ENCODE assay signal across 11 mouse cellular contexts in the genomic region with DNA sequence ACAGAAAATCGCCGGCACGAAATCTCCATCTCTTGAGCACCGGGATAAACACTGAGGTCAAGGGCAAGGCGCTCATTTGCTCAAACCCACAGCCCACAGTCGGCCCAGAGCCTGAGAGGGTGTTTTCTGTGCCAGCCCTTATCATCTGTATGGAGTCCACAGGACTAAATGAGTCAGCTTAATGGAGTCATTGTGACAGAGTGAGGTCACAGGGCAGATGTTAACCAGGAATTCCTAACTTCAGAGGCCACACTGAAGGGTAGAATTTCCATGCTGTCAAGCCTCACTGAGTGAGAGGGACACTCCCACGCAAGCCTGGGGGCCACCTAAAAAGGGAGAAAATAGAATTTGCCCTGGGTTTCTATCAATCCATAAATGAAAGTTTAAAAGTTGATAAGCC. TPM values are rescaled to one million over a fixed set of nuclear protein-coding genes. Genes with fewer than 3 reads are reported as not detected.
A peak's percentile ranks its signal among the peaks of the same experiment; 100 is the strongest.
DNase-seq lines count a peak whose midpoint lies in the region; ATAC-seq and TF ChIP-seq lines count a peak whose summit lies in the region.
"Had no signal": no experiment of that assay in that cellular context is flagged by ENCODE, and none has a peak within 500 bp of the region (broad histone marks: within the 10 kb centered on the region; RNA-seq: fewer than 3 reads in every experiment).

No protein-coding gene starts in this region.

- H3K27me3 ChIP-seq in kidney, embryonic 15.5 days, result no peaks in the 10 kb centered on the region
- H3K27me3 ChIP-seq in limb, embryonic 14.5 days (ENCODE audit: control insufficient read depth, insufficient read depth, low read length), result no peaks in the 10 kb centered on the region

- WGBS in kidney, embryonic 15.5 days, result 19% methylated on average over 7 of the region's 7 CpGs
- 45% methylated on average over 7 of the region's 7 CpGs for WGBS in limb, embryonic 14.5 days

- intact Hi-C loops in left cerebral cortex, postnatal 25 days (cut with DNase I), result no loop called here

- no peak overlapping the region for H3K4me3 ChIP-seq in kidney, embryonic 15.5 days (replicated peaks)
- H3K4me3 ChIP-seq in ES-E14 (ENCODE audit: insufficient read depth in 1 of 2, low read depth in 1 of 2, low read length in 2 of 2, poor library complexity in 1 of 2, severe bottlenecking in 1 of 2), result no peak overlapping the region
- H3K4me3 ChIP-seq in limb, embryonic 14.5 days (replicated peaks; ENCODE audit: low read length), result no peak overlapping the region
- H3K4me3 ChIP-seq: hindbrain, embryonic 13.5 days had no signal

- no peak overlapping the region for H3K9ac ChIP-seq in kidney, embryonic 15.5 days
- H3K9ac ChIP-seq in ES-E14 (ENCODE audit: insufficient read depth, low read depth, low read length, poor library complexity, severe bottlenecking), result no peak overlapping the region
- H3K9ac ChIP-seq in limb, embryonic 14.5 days (ENCODE audit: low read depth, low read length, severe bottlenecking), result no peak overlapping the region
- H3K9ac ChIP-seq: hindbrain, embryonic 13.5 days had no signal

- H3K27ac ChIP-seq in kidney, embryonic 15.5 days, result peak overlapping the region; percentile 85
- H3K27ac ChIP-seq in ES-E14 (ENCODE audit: insufficient read depth, low read depth, low read length, poor library complexity, severe bottlenecking), result no peak overlapping the region
- peak overlapping the region; percentile 70 for H3K27ac ChIP-seq in limb, embryonic 14.5 days (replicated peaks; ENCODE audit: low read depth, low read length)
- H3K27ac ChIP-seq: hindbrain, embryonic 13.5 days had no signal

- no peak for DNase-seq in kidney, postnatal 10 days
- no peak for DNase-seq in ES-E14 (ENCODE audit: low read depth, low spot score)
- no peak for DNase-seq in limb, embryonic 14.5 days (ENCODE audit: low spot score)
- no peak for DNase-seq in left cerebral cortex, postnatal 25 days (ENCODE audit: low spot score in 2 of 2)
- no peak for DNase-seq in urinary bladder, postnatal 14 days (ENCODE audit: low spot score)
- DNase-seq in left cerebral cortex, adult 11 months (ENCODE audit: low spot score), result no peak
- DNase-seq: thymus, postnatal 36 days had no signal

- TF ChIP-seq POLR2A in limb, embryonic 14.5 days (IDR thresholded peaks at IDR 0.05; ENCODE audit: borderline replicate concordance, extremely low read depth, insufficient read depth, insufficient read length), result no peak

- peak; percentile 46; the same call in 1 of the 2 replicates for ATAC-seq in kidney, embryonic 15.5 days (replicated peaks; ENCODE audit: low FRiP score)
- 0 out of 2 replicates have a peak, but pooled peaks have one; percentile 53 for ATAC-seq in common myeloid progenitor, adult 5-6 weeks (replicated peaks; ENCODE audit: low read depth, poor library complexity, severe bottlenecking)
- no peak for ATAC-seq in limb, embryonic 14.5 days (ENCODE audit: low FRiP score, low read depth)
- ATAC-seq: forebrain, embryonic 14.5 days had no signal

- H3K36me3 ChIP-seq in kidney, embryonic 15.5 days, result no peaks in the 10 kb centered on the region
- no peaks in the 10 kb centered on the region for H3K36me3 ChIP-seq in ES-E14 (ENCODE audit: control insufficient read depth, insufficient read depth, low read length, poor library complexity, severe bottlenecking)
- no peaks in the 10 kb centered on the region for H3K36me3 ChIP-seq in limb, embryonic 14.5 days (ENCODE audit: control insufficient read depth, insufficient read depth, low read length)
- H3K36me3 ChIP-seq: hindbrain, embryonic 13.5 days had no signal

- in situ Hi-C loops in ES-E14 (cut with MboI; ENCODE audit: low sequenced_read_pairs in 2 of 2, unreplicated experiment in 2 of 2), result no loop called here

- no peaks in the 10 kb centered on the region for H3K9me3 ChIP-seq in kidney, embryonic 15.5 days (replicated peaks)
- H3K9me3 ChIP-seq in ES-E14 (ENCODE audit: control insufficient read depth, insufficient read depth, low read depth, low read length), result no peaks in the 10 kb centered on the region
- H3K9me3 ChIP-seq in limb, embryonic 14.5 days (ENCODE audit: control insufficient read depth, low read length), result peaks cover 5% of the 10 kb centered on the region; the same call in 1 of the 2 replicates
- H3K9me3 ChIP-seq: hindbrain, embryonic 13.5 days had no signal

- H3K4me1 ChIP-seq in kidney, embryonic 15.5 days, result peaks cover 61% of the 10 kb centered on the region
- H3K4me1 ChIP-seq in ES-E14 (ENCODE audit: control insufficient read depth in 2 of 2, insufficient read depth in 2 of 2, low read length in 2 of 2, poor library complexity in 1 of 2), result no peaks in the 10 kb centered on the region
- H3K4me1 ChIP-seq in limb, embryonic 14.5 days (ENCODE audit: control insufficient read depth, insufficient read depth, low read length), result peaks cover 44% of the 10 kb centered on the region

- H3K4me2 ChIP-seq in kidney, embryonic 15.5 days, result no peak overlapping the region
- H3K4me2 ChIP-seq in limb, embryonic 14.5 days (replicated peaks; ENCODE audit: low read depth, low read length, severe bottlenecking), result no peak overlapping the region
- H3K4me2 ChIP-seq: hindbrain, embryonic 13.5 days had no signal

TF ChIP-seq in ES-E14, 5 proteins besides CTCF, POLR2A, EP300 and RAD21:
- TF ChIP-seq MAFK (IDR thresholded peaks at IDR 0.05; ENCODE audit: insufficient read depth, low read depth, low read length) (0 out of 2 replicates have a peak, but pooled peaks have one; percentile 36), CHD2 (IDR thresholded peaks at IDR 0.05; ENCODE audit: low read depth, low read length) (no peak)

RNA-seq across cellular contexts. Expression of gene Rasl11b, which starts 35.2 kb away (rescaled TPM):
- polyA plus RNA-seq in kidney, embryonic 15.5 days (2015; fragmentation: Nextera tagmentation; extraction: Ambion mirVana), result 60.3 and 63.1 TPM in 2 replicates
- 5.4 and 6.8 TPM in 2 replicates for total RNA-seq in ES-E14 (2012; rRNA removed)
- 2.5 TPM in 1 of 2 replicates, not detected in the other for total RNA-seq in common myeloid progenitor, adult 5-6 weeks (2017)
- 111 and 146 TPM in 2 replicates for polyA plus RNA-seq in limb, embryonic 14.5 days (2012; rRNA removed)
- polyA plus RNA-seq in limb, embryonic 14.5 days (2014; fragmentation: Nextera tagmentation; extraction: Ambion mirVana), result 102 and 116 TPM in 2 replicates
- total RNA-seq in left cerebral cortex, postnatal 25 days (2021), result 10 to 100 TPM; 93.2 to 97.6 TPM

Comparison
In these comparisons a context has a peak if more than half of its experiments do, and no peak if none do; other contexts are left out.
1. RNA of gene Rasl11b, which starts 35.2 kb away (total RNA-seq): 93.2 to 97.6 TPM in left cerebral cortex, postnatal 25 days; 5.4 to 6.8 TPM in ES-E14 and 2.5 TPM in common myeloid progenitor, adult 5-6 weeks; every median in the first group is over 10 times any median in the second.